Mouse (Mus musculus) cerebellum, postnatal 25 days (tissue): ENCODE data around the gene Cdx2.

Experiments used
- DNase-seq, 2 experiments: peaks; one replicate each; pipeline ENCODE4 v3.0.0; 2021; ENCODE audit warnings: mixed read lengths in 2 of 2

Cdx2 gene

GRCm38 (mm10) chr5:147315432-147316075 is 8.5 kb upstream of the Cdx2 start:
- DNase-seq: no peak

DNA sequence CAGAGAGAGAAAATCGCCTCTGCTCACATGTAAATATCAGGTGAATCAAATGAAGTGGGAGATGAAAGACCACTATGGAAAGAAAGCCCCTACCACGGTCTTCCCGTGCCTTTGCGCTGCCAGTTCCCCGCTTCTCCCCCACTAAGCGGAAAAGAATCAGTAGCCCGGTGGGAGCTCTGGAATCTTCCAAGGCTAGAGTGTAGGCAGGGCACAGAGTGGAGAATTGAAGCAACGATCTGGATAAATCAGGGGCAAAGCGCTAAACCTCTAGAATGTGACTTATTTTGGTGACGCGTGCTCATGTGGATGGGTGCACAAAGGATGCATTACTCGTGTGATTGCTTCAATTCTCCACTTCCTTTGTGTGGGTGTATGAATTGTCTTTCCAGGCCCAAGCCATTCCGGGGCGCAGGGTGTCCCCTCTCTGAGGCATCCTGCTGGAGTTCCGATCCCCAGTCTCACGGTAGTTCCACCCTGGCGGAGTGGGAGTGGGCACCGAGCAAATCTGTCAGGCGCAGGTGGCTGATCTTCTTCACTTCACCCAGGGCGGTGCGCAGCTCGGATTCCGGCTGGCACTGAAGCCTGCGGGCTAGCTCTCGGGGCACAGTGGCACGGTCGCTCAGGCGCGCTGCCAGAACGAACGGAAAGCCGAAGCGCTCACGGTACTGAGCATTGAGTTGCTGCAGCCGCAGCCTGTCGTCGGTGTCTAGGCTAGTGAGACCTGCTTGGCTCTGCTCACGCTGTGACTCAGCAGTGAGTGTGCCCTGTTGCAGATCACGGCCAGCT is 7.8 kb upstream of the Cdx2 start:
- DNase-seq: peak; percentile 19 to 46

DNA sequence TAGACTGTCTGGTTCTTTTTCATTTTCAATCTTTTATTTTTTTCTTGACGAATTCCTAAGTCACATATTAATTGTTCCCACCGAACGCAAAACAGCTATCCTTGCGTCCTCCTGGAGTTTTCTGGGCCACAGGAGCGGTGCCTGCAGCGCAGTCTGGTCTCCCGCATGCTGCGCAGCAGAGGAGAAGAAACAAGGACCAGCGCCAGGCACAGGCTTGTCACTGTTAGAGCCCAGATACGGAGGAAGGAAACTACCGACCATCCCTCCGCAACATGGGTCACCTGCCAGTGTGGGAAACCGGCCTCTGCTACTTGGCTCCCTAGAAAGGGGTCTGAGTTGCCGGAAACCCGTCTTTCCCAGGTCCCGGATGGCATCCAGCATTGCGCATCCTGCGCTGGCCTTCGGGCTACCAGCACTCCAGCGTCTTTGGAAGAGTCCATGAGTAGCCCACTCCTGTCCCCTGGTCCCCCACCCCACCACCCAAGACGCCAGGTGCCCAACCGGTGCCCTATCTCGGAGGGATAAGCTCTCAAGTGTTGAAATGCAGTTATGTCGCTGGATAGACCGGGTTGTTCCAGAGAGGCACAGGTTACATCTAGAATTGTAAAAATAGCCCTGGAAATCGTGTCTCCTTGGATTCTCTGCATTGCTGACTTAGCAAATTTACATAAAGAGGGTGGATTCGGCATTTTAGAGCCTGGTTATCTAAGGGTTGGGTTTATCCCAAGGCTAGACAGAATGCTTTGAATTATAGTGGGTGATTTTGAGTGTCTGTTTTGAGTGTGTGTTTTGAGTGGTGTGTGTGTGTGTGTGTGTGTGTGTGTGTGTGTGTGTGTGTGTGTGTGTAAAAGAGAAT is 6.0 kb upstream of the Cdx2 start:
- no peak for DNase-seq

GRCm38 (mm10) chr5:147309786-147310185 is 2.7 kb upstream of the Cdx2 start:
- DNase-seq: no peak

GRCm38 (mm10) chr5:147308451-147308850 is 1.4 kb upstream of the Cdx2 start:
- DNase-seq: no peak

- no peak for DNase-seq
Measured at GRCm38 (mm10) chr5:147307398-147307785, 322 bp upstream of the Cdx2 start.

DNA sequence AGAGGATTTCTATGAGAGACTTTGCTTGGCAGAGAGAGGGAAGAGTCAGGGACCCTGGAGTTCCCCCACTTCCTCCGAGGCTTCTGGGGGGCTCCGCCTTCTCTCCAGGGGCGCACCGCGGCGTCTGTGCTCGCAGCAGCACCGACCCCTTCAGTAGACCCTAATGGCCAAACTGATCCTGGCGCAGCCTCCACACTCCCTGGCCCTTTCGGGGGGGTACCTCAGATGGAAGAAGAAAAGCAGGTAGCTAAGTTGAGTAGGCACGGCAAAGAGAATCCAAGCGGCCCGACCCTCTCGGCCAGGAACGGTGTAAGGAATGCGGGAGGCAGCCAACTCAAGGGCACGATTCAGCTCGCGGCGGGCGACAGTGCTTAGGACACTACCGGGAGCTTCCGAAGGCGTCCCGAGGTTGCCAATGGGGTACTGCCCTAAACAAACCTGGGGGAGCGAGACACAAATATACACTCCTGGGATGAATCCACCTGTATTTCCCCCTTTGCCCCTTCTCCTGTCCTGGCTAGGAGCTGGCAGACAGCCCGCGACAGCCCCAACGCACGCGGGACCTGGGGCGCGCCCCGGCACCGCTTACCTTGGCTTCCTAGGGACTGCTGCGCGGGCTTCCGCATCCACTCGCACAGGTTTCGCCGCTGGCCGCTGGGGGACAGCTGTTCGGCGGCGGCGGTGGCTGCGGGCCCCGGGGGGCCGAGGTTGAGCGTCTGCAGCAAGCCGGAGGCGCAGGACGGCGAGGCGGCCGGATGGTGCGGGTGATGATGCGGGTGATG is 1.0 kb downstream of the Cdx2 start:
- no peak for DNase-seq

GRCm38 (mm10) chr5:147305166-147305565 is 1.9 kb downstream of the Cdx2 start:
- no peak for DNase-seq

GRCm38 (mm10) chr5:147304276-147305155 is 2.6 kb downstream of the Cdx2 start:
- no peak for DNase-seq

- DNase-seq: no peak
Measured at GRCm38 (mm10) chr5:147302746-147303400, 4.2 kb downstream of the Cdx2 start.

GRCm38 (mm10) chr5:147302141-147302540 is 4.9 kb downstream of the Cdx2 start:
- no peak for DNase-seq

- no peak for DNase-seq
Measured at GRCm38 (mm10) chr5:147301781-147302070, 5.3 kb downstream of the Cdx2 start.

GRCm38 (mm10) chr5:147300917-147301780 is 5.9 kb downstream of the Cdx2 start:
- DNase-seq: no peak

GRCm38 (mm10) chr5:147300001-147300363 is 7.1 kb downstream of the Cdx2 start:
- no peak for DNase-seq

DNA sequence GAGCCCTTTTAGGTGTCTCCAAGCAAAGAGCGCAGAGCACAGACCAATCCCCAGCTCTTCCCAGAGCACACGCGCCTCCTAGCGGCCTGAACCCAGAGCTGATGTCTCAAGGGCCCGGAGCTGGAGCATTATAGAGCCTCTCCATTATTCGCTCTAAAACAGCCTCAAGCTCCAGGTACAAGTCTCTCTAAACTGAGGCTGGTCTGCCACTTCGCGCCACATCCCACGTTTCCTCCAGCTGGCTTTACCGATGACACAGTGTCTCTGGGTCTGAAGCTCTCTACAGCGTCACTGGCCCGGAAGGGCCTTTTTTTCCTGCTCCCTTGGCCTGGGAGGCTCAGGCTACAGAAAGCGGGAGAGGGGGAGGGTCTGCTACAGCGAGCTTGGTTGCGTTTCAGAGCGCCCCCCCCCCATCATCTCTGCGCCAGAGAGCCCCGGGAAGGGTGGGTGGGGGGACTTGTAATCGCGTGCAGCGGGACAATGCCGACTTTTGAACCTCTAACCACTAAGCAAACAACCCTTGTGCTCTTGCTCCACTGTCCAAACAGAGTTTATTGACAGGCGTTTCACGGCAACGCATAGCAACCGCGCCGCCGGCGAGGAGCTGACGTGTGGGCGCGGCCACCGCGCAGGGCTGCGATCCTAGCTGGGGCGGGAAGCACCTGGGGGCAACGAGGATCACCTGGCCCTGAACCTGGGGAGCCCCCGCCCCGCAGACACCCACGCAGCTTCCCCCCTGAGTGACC is 7.6 kb downstream of the Cdx2 start:
- peak; percentile 33 to 66 for DNase-seq

GRCm38 (mm10) chr5:147297249-147297648 is 9.8 kb downstream of the Cdx2 start:
- DNase-seq: no peak

- peak; percentile 46 to 70 for DNase-seq
Measured at GRCm38 (mm10) chr5:147294121-147294520, 12.9 kb downstream of the Cdx2 start.

- peak; percentile 61 to 79 for DNase-seq
Measured at GRCm38 (mm10) chr5:147293127-147293910, 13.8 kb downstream of the Cdx2 start.
